Mouse (Mus musculus) embryo, embryonic 11 days (tissue): ENCODE data around the gene Mtmr3.

ENCODE experiments used
- DNase-seq: peaks from one replicate; pipeline ENCODE4 v3.0.0-alpha.2; 2015

The Mtmr3 gene

DNA sequence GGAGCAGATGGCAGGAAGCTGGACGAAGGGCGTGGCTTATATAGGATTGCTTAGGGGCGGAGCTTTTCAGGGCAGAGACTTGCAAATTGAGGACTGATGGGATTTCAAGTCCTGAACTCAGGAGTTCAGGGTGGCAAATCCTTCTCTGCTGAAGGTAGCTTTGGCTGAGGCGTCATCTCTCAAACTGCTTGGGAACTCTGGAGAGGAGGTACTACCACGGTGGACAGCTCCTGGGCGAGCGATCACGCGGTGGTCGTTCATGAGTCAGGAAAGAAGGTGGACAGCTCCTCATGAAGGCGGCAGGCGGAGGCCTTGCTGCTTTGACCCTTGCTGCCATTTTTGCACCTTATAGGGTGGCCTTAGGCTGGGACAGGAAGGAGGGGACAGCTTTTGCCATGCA, 133.5 kb downstream of the Mtmr3 start:
- peak; percentile 57 for DNase-seq

DNA sequence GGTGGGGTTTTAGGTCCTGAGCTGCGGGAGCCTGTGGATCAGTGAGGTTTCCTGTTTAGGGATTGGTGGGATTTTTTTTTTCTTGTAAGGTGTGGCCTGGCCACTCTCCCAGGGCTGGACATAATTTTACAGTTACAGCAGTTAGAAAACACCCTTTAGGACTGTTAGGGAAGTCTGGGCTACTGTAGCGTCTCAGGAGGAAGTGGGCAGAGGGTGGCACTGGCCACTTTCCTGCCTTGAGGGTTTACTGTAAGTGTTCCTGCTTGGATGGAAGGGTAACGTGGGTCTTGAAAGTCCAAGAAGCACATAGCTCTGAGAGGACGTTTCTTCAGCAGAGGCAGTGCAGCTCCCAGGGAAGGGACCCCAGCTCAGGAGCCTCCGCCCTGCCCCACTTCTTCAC, 134.0 kb downstream of the Mtmr3 start:
- no peak for DNase-seq

DNA sequence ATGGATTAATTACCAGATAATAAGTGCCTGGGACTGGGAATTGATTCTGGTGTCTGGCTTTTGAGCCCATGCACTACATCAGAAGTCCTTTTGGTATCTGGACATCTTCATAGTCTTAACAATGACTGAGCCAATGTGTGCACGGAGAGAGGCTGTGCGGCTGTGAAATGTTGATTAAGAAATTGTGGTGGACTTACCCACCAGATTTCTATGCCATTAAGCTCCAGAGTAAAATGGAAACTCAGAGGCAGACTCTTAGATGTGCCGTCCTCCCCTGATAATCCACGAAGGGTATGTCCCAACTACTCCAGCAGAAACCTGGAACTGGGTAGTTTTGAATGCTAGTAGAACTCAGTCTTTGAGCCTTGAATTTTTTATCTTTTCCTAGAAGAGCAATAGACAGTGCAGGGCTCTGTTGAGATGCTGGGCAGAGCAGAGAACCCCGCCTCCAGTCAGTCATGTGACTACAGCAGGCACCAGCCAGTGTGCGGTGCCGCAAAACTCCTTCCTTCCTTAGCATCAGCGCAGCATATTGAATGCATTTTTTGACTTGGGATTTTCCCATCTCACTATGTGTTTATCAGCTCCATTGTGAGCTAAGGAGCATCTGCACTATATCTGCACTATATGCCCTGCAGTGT, 139.6 kb downstream of the Mtmr3 start:
- no peak for DNase-seq

DNA sequence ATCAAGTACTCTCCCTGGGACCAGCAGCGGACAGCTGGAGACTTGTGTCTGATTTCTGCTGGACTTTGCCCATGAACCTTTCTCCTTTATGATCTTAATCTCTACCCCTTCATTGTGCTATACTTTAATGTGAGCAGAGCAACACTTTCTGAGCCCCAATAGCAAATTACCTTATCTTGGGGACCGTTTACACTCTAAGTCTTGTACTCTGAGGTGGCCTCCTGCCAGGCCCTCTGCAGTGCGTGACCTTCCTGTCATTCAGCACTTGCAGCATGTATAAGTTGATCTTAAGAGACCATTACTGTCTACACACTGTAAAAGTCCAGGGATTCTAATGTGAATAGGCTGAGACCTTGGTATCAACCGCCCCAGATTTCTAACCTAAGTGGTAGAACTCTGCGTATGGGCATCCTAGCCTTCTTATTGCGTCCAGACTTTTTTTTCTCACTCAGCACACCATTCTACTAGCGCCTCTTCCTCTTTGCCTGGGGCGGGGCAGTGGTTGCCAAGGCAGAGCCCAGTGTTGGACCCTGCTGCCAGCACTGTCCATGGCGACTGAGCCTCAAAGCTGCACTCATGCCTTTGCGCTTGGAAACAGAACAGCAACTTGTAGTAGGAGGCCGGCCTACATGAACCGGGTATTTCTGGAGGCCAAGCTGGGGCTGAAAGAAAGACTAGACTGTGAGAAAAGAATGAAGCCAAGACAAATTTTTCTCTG, 142.0 kb downstream of the Mtmr3 start:
- DNase-seq: no peak

DNA sequence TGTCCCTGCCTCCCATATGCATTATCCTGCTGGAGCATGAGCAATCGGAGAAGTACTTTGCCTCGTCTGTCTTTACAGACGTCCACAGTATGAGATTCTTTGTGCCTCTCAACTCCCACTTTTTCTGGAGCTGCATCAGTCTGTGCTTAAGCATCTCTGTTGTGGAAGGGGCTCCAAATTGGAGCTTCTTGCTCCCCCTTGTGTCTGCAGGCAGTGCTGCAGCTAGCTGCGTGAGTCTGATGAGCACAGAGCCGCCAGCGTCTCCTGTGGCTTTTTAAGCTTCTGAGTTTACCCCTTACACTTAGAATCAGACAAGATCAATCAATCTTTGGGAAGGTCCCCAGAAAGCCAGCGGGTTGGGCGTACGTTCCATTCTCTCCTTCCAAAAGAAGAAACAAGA, 143.5 kb downstream of the Mtmr3 start:
- peak; percentile 81 for DNase-seq

DNA sequence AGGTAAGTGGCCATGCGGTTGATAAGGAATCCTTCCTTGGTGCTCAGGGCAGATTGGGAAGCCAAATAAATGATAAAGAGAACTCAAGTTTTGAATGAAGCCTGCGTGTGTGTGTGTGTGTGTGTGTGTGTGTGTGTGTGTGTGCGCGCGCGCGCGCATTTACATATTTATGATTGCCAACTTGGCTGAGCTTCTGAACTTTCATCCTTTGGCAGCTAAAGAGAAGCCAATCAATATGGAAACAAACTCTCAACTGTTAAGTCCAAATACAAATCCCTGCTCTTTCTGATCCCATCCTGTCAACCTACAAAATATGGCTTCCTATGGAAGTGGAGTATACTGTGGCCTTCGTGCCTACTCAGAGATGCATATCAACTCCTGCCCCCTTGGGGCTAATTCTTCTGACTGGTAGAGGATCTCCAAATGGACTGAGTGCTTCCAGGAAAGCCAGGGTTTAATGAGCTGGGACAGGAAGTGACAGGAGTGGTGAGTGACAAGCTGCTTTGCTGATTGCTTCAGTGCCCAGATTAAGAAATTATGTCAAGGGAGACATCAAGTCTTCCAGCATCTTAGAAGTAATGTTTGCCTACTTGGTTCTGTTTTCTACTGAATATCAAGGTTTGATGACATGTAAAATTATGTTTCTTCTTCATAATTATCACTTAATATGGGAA, 148.3 kb downstream of the Mtmr3 start:
- no peak for DNase-seq

DNA sequence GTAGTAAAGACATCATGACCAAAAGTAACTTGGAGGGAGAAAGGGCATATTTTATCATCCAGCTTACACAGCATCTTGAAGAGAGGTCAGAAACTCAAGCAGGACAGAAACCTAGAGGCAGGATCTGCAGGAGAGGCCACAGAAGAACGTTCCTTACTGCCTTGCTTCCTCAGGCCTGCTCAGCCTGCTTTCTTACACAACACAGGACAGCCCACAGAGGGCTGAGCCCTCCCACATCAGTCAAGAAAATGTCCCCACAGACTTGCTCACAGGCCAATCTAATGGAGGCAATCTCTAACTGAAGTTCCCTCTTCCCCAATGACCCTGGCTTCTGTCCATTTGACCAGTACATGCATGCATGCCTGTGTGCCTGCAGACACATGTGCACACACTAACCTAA, 152.4 kb downstream of the Mtmr3 start:
- DNase-seq: no peak

DNA sequence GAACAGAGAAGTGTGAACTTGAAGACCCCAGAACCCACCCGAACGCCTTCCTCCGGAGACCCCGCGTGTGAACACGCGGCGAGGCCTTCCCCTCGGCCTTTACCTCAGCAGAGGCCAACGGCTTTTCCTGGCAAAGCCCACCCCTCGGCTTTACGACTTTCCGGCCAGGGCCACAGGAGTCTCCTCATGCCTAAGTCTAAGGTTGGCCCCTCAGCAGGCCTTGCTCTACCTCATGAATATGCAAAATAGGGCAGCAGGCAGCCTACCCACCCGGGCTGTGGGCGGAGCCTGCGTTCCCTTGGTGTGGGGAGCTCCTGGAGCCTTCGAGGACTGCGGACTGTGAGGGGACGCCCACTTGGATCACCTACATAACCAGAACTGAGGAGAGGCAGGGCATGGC, 153.7 kb downstream of the Mtmr3 start, which contains the start of gene Hormad2:
TSS of gene Hormad2 (minus strand) at position 128 of the 400 bp plus-strand sequence.
- DNase-seq: peak; percentile 48

DNA sequence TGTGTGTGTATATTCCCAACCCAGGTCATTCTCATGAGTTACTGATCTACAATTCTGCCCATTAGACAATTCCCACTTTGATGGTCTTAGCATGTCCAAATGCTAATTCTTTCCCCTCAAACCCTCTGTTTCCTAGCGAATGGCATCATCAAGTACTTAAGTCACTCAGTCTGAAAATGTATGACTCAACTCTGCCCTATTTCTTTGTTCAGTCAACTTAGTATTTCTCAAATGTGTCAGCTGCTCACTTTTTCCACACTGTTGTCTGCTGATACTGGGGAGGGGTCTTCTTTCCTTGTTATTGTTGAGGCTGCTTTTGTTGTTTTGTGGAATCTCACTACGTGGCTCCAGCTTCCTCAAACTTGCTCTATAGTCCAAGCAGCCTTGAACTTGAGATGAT, 156.5 kb downstream of the Mtmr3 start:
- no peak for DNase-seq

DNA sequence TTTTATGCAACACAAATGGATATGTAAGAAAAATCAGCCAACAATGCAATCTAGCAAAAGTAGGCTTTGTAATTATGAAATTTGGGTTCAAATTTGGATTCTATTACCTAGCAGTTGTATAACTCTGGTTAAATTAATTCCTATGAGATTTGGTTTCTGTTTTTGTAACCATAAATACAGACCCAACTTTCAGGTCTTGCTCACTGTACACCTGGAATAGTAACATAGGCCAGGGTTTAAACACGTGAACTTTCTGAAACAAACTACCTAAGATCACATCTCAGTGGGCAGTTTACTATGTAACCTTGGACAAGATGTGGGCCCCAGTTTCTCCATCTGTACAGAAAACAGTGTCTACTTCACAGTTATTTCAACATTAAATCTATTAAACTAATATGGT, 157.3 kb downstream of the Mtmr3 start:
- no peak for DNase-seq

DNA sequence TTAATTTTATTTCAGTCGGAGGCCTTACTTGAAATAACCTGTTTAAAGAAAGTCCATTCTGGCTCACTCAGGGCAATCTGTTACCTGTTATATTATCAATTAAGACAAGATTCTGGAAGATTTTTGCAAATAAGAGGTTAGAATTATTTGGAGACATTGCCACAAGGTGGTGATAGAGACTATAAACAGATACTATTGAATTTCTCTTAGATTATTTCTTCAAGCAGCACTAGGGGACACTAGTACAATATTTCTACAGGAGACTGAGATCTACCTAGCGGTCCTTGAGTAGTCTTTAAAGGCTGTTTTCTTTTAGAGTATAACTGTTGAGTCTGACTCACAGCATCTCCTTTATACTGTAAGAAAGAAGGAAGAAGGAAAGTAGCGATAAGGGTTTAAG, 158.0 kb downstream of the Mtmr3 start:
- no peak for DNase-seq

DNA sequence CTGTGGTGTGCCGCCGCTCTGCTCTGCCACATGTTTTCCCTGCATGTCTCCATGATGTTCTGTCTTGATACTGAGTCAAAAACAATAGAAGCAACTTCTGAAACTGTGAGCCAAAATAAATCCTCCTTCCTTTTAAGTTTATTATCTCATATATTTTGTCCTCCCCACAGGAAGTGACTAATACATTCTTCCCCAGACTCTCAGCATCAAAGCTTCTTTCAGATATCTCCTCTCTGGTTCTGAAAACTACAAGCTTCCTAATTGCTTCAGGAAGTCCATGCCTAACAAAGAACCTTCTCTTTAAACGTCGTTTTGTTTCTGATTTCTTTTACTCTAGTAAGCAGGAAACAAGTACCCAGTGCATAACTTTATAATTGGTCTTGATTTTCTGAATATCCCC, 160.2 kb downstream of the Mtmr3 start:
- DNase-seq: no peak
